Mouse (Mus musculus) heart, adult 2 months (tissue): ENCODE measurements around the gene Dtymk.

ENCODE experiments used
- CTCF ChIP-seq: fragments of 200-600 bp; IDR thresholded peaks from 2 replicates; pipeline ENCODE4 v1.8.1; 2022; ENCODE audit warnings: antibody characterized with exemption, mild to moderate bottlenecking, moderate library complexity
- POLR2A ChIP-seq: fragments of 200-500 bp; IDR thresholded peaks from 2 replicates; pipeline ENCODE4 v1.6.1; 2011; ENCODE audit warnings: mild to moderate bottlenecking, low read depth, low read length, control low read depth; ENCODE audit not compliant: insufficient read depth

DNA sequence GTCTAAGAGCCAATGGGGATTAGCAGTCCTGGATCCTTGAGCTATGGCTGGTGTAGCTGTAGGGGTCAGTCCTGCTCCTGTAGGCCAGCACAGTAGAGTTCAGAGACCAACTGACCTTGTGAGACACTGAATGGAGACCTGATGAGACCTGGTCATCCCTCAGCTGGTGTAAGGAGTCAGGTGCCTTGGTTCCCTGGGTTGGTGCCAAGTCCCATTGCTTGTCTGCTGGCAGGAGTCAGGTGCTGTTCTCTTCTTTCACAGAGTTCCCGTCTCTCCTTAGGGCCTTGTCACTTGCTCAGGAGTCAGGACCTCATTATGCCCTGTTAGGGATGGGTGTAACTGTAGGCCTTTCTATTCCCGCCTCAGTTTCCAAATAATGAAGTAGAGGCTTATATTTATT lies 14.8 kb downstream of the Dtymk start:
- TF ChIP-seq POLR2A = no peak
- TF ChIP-seq CTCF = no peak
